Mouse (Mus musculus) subcutaneous adipose tissue, adult 2 months (tissue): ENCODE measurements around the gene Aadacl2. TPM values are rescaled to one million over a fixed set of nuclear protein-coding genes. Genes with fewer than 3 reads are reported as not detected.

ENCODE experiments used
- polyA plus RNA-seq: library from polyadenylated mRNA; depleted of rRNA; stranded (reverse); fragments of >200 nt; gene quantifications from 2 replicates; pipeline ENCODE4 v1.2.3, GENCODE M21; 2012; ENCODE audit warnings: low replicate concordance; rRNA removed

The Aadacl2 gene
- polyA plus RNA-seq = 0.07 TPM in 1 of 2 replicates, not detected in the other

GRCm38 (mm10) chr3:60006443-60006842, at the start of gene Aadacl2:
TSS of gene Aadacl2 (plus strand) at chr3:60006743.

GRCm38 (mm10) chr3:60025417-60025816, 18.9 kb downstream of the Aadacl2 start, which contains the start of gene Aadac:
TSS of gene Aadac (plus strand) at chr3:60025717.

Other genes with a start within 250 kb of the Aadacl2 start
- not detected in 2 replicates for gene Gm8298, start 145.7 kb upstream of the Aadacl2 start, polyA plus RNA-seq
- 0.04 TPM in 1 of 2 replicates, not detected in the other for gene C130079G13Rik, start 81.5 kb upstream of the Aadacl2 start, polyA plus RNA-seq
- 0.14 and 0.29 TPM in 2 replicates for gene Aadac, start 19.0 kb downstream of the Aadacl2 start, polyA plus RNA-seq
- 15.8 and 93.4 TPM in 2 replicates for gene Sucnr1, start 75.1 kb downstream of the Aadacl2 start, polyA plus RNA-seq